Mouse (Mus musculus) limb, embryonic 10.5 days (tissue): ENCODE results near the gene Dscaml1. TPM values are rescaled to one million over a fixed set of nuclear protein-coding genes. Genes with fewer than 3 reads are reported as not detected.

ENCODE experiments used
- DNase-seq: peaks from one replicate; pipeline ENCODE4 v3.0.0-alpha.2; 2017; ENCODE audit warnings: low spot score
- H3K27ac ChIP-seq: fragments of 300-500 bp; sonication (generic); 2 replicates; pipeline ENCODE4 v1.5.1; 2016; ENCODE audit warnings: mild to moderate bottlenecking
- H3K27me3 ChIP-seq: fragments of 300-500 bp; sonication (generic); 2 replicates; pipeline ENCODE4 v1.6.1; 2016; ENCODE audit warnings: low read depth, mild to moderate bottlenecking; ENCODE audit not compliant: poor library complexity, severe bottlenecking
- H3K36me3 ChIP-seq: fragments of 300-500 bp; sonication (generic); 2 replicates; pipeline ENCODE4 v1.6.1; 2016; ENCODE audit warnings: mild to moderate bottlenecking, moderate library complexity
- H3K4me1 ChIP-seq: fragments of 300-500 bp; sonication (generic); 2 replicates; pipeline ENCODE4 v1.6.1; 2016
- H3K4me3 ChIP-seq: fragments of 300-500 bp; sonication (generic); 2 replicates; pipeline ENCODE4 v1.5.1; 2016; ENCODE audit warnings: mild to moderate bottlenecking, moderate library complexity
- H3K9me3 ChIP-seq: fragments of 300-500 bp; sonication (generic); replicated peaks from 2 replicates; pipeline ENCODE4 v1.6.1; 2016; ENCODE audit warnings: mild to moderate bottlenecking
- WGBS: fragments of 180-500 bp; shearing (Covaris S2); methylation state at CpG from one replicate; pipeline ENCODE4 v1.1.7; 2016; 5-methylcytosine and 5-hydroxymethylcytosine counted together
- polyA plus RNA-seq: library from polyadenylated mRNA; unstranded; fragments of >200 nt; fragmentation: Nextera tagmentation; extraction: Ambion mirVana; gene quantifications from 2 replicates; pipeline ENCODE4 v1.2.1, GENCODE M21; 2016

Dscaml1 gene
- polyA plus RNA-seq: 0.15 and 0.30 TPM in 2 replicates

DNA sequence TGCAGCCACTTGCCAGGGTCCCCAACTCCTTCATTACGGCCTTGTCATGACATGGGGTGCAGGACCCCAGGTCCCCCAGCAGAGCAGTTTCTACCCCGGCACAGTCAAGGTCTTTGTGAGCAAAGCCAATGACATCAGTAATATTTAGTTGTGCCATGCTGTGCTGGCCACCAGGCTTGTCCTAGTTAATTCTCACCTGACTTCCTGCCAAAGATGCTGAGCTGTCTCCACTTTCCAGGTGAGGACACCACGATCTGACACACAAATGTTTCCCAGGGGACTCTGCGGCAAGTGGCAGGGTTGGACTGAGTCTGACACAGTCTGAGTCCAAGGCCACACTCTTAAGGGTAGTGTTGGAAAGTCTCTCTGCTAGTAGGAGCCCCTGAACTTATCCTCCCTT is at the start of gene Dscaml1:
Gene Dscaml1 (plus strand): TSS at position 173 of the 400 bp plus-strand sequence.
- Histone ChIP-seq H3K27ac (no peak within 1 kb of the TSS), H3K4me1 (peaks cover 15% of the 10 kb centered on the region), H3K27me3 (peaks cover 57% of the 10 kb centered on the region), H3K36me3 (no peaks in the 10 kb centered on the region), H3K4me3 (no peak within 1 kb of the TSS), H3K9me3 (no peaks in the 10 kb centered on the region)
- 86% methylated on average over 4 of the region's 4 CpGs for WGBS
- no peak for DNase-seq

GRCm38 (mm10) chr9:45376883-45377282 is 49.5 kb upstream of the Dscaml1 start:
- peaks cover 22% of the 10 kb centered on the region for H3K4me1 ChIP-seq
- H3K36me3 ChIP-seq: peaks cover 51% of the 10 kb centered on the region
- 89% methylated on average over 2 of the region's 2 CpGs for WGBS
- H3K27me3 ChIP-seq: no peaks in the 10 kb centered on the region
- no peaks in the 10 kb centered on the region for H3K9me3 ChIP-seq
- no peak for DNase-seq
- no peak overlapping the region for H3K4me3 ChIP-seq
- H3K27ac ChIP-seq: no peak overlapping the region

- Histone ChIP-seq H3K27ac (no peak overlapping the region), H3K36me3 (peaks cover 31% of the 10 kb centered on the region), H3K4me3 (no peak overlapping the region), H3K27me3 (no peaks in the 10 kb centered on the region), H3K4me1 (peaks cover 13% of the 10 kb centered on the region), H3K9me3 (no peaks in the 10 kb centered on the region)
- no peak for DNase-seq
- 79% methylated on average over 10 of the region's 10 CpGs for WGBS
These were observed 45.8 kb upstream of the Dscaml1 start for GRCm38 (mm10) chr9:45380411-45381251.

GRCm38 (mm10) chr9:45382336-45382735 is 44.1 kb upstream of the Dscaml1 start:
- Histone ChIP-seq H3K4me3 (no peak overlapping the region), H3K4me1 (peaks cover 13% of the 10 kb centered on the region), H3K9me3 (no peaks in the 10 kb centered on the region), H3K27me3 (no peaks in the 10 kb centered on the region), H3K36me3 (peaks cover 23% of the 10 kb centered on the region; the same call in 1 of the 2 replicates), H3K27ac (no peak overlapping the region)
- DNase-seq: no peak
- 86% methylated on average over 5 of the region's 5 CpGs for WGBS

- no peak overlapping the region for H3K27ac ChIP-seq
- no peak for DNase-seq
These were observed 43.6 kb upstream of the Dscaml1 start for GRCm38 (mm10) chr9:45382834-45383233.

DNA sequence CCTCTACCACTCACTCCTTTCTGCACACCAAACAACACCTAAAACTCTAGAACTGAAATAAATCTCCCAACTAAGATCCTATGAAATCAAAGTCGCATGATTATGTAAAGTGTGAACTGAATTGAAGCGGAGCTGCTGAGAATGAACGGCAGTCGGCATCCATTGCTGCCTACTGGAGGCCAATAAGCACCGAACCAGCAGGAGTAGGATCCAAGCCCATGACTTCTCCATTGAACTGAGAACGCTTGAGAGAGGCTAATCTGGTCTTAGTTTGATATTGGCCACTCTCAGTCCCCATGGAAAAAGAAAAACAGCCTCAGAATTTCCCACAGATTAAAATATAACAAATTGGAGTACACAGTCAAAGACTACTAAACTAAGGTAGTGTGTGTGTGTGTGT is 42.5 kb upstream of the Dscaml1 start:
- WGBS: 94% methylated on average over 6 of the region's 6 CpGs
- no peaks in the 10 kb centered on the region for H3K9me3 ChIP-seq
- H3K36me3 ChIP-seq: peaks cover 16% of the 10 kb centered on the region; the same call in 1 of the 2 replicates
- H3K27me3 ChIP-seq: no peaks in the 10 kb centered on the region
- no peak for DNase-seq
- H3K4me3 ChIP-seq: no peak overlapping the region
- no peak overlapping the region for H3K27ac ChIP-seq
- peaks cover 10% of the 10 kb centered on the region for H3K4me1 ChIP-seq

More at GRCm38 (mm10) chr9:45382834-45383233, 43.6 kb upstream of the Dscaml1 start:
- H3K36me3 ChIP-seq: peaks cover 19% of the 10 kb centered on the region; the same call in 1 of the 2 replicates
- H3K9me3 ChIP-seq: no peaks in the 10 kb centered on the region
- peaks cover 13% of the 10 kb centered on the region for H3K4me1 ChIP-seq
- 90% methylated on average over 5 of the region's 5 CpGs for WGBS
- H3K4me3 ChIP-seq: no peak overlapping the region
- H3K27me3 ChIP-seq: no peaks in the 10 kb centered on the region

- Histone ChIP-seq H3K4me3 (no peak overlapping the region), H3K4me1 (0 out of 2 replicates have a peak, but pooled peaks cover 3% of the 10 kb centered on the region), H3K9me3 (no peaks in the 10 kb centered on the region), H3K27ac (no peak overlapping the region), H3K36me3 (peaks cover 8% of the 10 kb centered on the region; the same call in 1 of the 2 replicates), H3K27me3 (no peaks in the 10 kb centered on the region)
- DNase-seq: no peak
- 92% methylated on average over 5 of the region's 5 CpGs for WGBS
These were observed 39.7 kb upstream of the Dscaml1 start for GRCm38 (mm10) chr9:45386698-45387097.

DNA sequence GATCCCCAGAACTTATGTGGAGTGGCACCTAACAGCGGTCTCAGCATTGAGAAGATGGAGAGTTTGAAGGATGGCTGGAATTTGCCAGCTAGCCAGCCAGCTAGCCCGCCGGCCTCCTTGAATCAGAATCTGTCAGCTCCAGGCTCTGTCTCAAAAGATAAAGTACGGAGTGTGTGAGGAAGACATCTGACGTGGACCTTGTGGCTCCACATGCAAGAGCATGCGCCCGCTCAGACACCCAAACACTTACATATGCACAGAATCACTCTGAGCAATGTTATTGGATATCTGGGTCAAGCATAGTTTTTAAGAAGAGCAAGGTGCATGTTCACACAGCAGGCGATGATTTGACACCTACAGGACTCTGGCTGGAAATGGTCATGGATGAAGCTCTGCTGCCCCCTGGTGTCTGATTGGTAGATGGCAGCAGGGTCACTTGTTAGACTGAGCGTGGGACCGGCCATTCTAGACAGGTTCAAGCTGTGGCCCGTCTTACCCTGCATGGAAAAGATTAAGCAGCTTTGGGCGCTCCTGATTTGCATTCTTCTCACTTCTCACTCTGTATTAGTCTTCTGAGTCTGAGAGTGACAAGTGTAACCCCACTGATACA is 37.9 kb upstream of the Dscaml1 start:
- no peak overlapping the region for H3K27ac ChIP-seq

GRCm38 (mm10) chr9:45389596-45389995 is 36.8 kb upstream of the Dscaml1 start:
- WGBS: 83% methylated on average over 8 of the region's 8 CpGs
- H3K9me3 ChIP-seq: no peaks in the 10 kb centered on the region

More for the DNA sequence above, 37.9 kb upstream of the Dscaml1 start:
- no peaks in the 10 kb centered on the region for H3K9me3 ChIP-seq
- no peak overlapping the region for H3K4me3 ChIP-seq
- no peaks in the 10 kb centered on the region for H3K27me3 ChIP-seq
- 0 out of 2 replicates have a peak, but pooled peaks cover 3% of the 10 kb centered on the region for H3K4me1 ChIP-seq
- WGBS: 44% methylated on average over 12 of the region's 12 CpGs
- DNase-seq: peak; percentile 92
- H3K36me3 ChIP-seq: peaks cover 25% of the 10 kb centered on the region

DNA sequence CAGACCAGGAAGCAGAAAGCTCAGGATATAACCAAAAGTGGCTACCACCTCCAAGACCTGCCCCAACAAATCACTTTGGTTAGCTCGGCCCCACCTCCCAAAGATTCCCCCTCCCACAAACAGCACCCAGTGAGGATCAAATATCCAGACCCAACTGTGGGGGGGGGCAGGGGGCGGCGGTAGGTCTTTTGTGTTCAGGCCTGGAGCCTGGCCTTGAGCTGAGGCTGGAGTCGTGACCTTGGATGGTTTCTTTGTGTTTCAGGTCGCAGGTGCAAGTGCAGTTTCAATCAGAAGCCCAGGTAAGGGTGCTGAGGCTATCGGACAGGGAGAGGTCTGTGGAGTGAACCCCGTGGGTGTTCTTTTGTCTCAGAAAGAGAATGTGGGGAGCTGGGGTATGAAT is 35.1 kb upstream of the Dscaml1 start:
- 0 out of 2 replicates have a peak, but pooled peaks cover 3% of the 10 kb centered on the region for H3K4me1 ChIP-seq
- whole genome bisulfite sequencing: 77% methylated on average over 7 of the region's 7 CpGs

More at GRCm38 (mm10) chr9:45389596-45389995, 36.8 kb upstream of the Dscaml1 start:
- Histone ChIP-seq H3K4me1 (0 out of 2 replicates have a peak, but pooled peaks cover 3% of the 10 kb centered on the region), H3K27ac (no peak overlapping the region), H3K27me3 (no peaks in the 10 kb centered on the region), H3K36me3 (peaks cover 36% of the 10 kb centered on the region), H3K4me3 (no peak overlapping the region)
- DNase-seq: no peak

GRCm38 (mm10) chr9:45395218-45395617 is 31.2 kb upstream of the Dscaml1 start:
- DNase-seq: no peak
- Histone ChIP-seq H3K4me1 (0 out of 2 replicates have a peak, but pooled peaks cover 3% of the 10 kb centered on the region), H3K9me3 (no peaks in the 10 kb centered on the region), H3K36me3 (peaks cover 49% of the 10 kb centered on the region), H3K27ac (no peak overlapping the region), H3K27me3 (no peaks in the 10 kb centered on the region), H3K4me3 (no peak overlapping the region)
- 94% methylated on average over 6 of the region's 6 CpGs for WGBS

More for the DNA sequence above, 35.1 kb upstream of the Dscaml1 start:
- Histone ChIP-seq H3K9me3 (no peaks in the 10 kb centered on the region), H3K36me3 (peaks cover 49% of the 10 kb centered on the region), H3K4me3 (no peak overlapping the region), H3K27ac (no peak overlapping the region), H3K27me3 (no peaks in the 10 kb centered on the region)
- no peak for DNase-seq

- no peak for DNase-seq
- H3K27ac ChIP-seq: no peak overlapping the region
- peaks cover 47% of the 10 kb centered on the region for H3K36me3 ChIP-seq
- H3K4me3 ChIP-seq: no peak overlapping the region
- no peaks in the 10 kb centered on the region for H3K9me3 ChIP-seq
- WGBS: 76% methylated on average over 3 of the region's 3 CpGs
- no peaks in the 10 kb centered on the region for H3K4me1 ChIP-seq
- no peaks in the 10 kb centered on the region for H3K27me3 ChIP-seq
These were observed 30.6 kb upstream of the Dscaml1 start for GRCm38 (mm10) chr9:45395796-45396195.

DNA sequence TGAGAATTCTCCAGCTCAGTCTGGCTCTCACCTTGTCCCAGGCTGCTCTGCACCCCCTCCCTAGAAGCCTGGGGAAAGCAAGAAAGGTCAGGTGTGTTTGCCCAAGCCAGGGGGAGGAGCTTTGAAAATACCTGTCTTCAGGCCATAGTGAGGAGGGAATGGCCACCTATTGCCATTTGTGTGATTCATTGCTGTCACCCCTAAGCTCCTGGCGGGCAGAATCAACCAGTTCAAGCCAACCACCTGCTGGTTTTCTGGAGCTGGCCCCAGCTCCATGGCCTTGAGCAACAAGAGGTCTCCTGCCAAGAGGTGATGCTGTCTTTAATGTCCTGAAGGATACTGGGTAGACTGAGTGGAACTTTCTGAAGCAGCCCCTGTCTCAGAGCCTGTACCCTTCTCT is 28.1 kb upstream of the Dscaml1 start:
- no peak for DNase-seq
- H3K27me3 ChIP-seq: 0 out of 2 replicates have a peak, but pooled peaks cover 7% of the 10 kb centered on the region
- H3K27ac ChIP-seq: no peak overlapping the region
- H3K4me3 ChIP-seq: no peak overlapping the region
- 42% methylated on average over 1 of the region's 1 CpGs for WGBS
- H3K9me3 ChIP-seq: no peaks in the 10 kb centered on the region
- H3K36me3 ChIP-seq: peaks cover 26% of the 10 kb centered on the region
- H3K4me1 ChIP-seq: peaks cover 5% of the 10 kb centered on the region; the same call in 1 of the 2 replicates
